Mouse (Mus musculus) lung, embryonic 16.5 days (tissue): ENCODE measurements around the gene Tifa. TPM values are rescaled to one million over a fixed set of nuclear protein-coding genes. Genes with fewer than 3 reads are reported as not detected.
A peak's percentile ranks its signal among the peaks of the same experiment; 100 is the strongest.
"Not testable (repeated sequence)": the region's sequence is repeated elsewhere in the genome, so short reads cannot be mapped to it uniquely, and the experiment has no call there.

Experiments used
- ATAC-seq: fragments of 200-750 bp; cut with Nextera tagmentation; 2 replicates; pipeline ENCODE4 v1.8.0; 2017; ENCODE audit warnings: low read depth, mild to moderate bottlenecking, moderate library complexity
- H3K27ac ChIP-seq: fragments of 300-500 bp; sonication (generic); 2 replicates; pipeline ENCODE4 v1.5.1; 2014; ENCODE audit warnings: mild to moderate bottlenecking, control low read depth, low read length
- H3K27me3 ChIP-seq: fragments of 300-500 bp; sonication (generic); 2 replicates; pipeline ENCODE4 v1.6.1; 2014; ENCODE audit warnings: low read depth, low read length, mixed read lengths; ENCODE audit not compliant: control insufficient read depth, insufficient read depth
- H3K36me3 ChIP-seq: fragments of 300-500 bp; sonication (generic); 2 replicates; pipeline ENCODE4 v1.6.1; 2014; ENCODE audit warnings: low read length; ENCODE audit not compliant: control insufficient read depth, insufficient read depth
- H3K4me1 ChIP-seq: fragments of 300-500 bp; sonication (generic); replicated peaks from 2 replicates; pipeline ENCODE4 v1.6.1; 2014; ENCODE audit warnings: low read length, mixed read lengths; ENCODE audit not compliant: control insufficient read depth, insufficient read depth
- H3K4me2 ChIP-seq: fragments of 300-500 bp; sonication (generic); 2 replicates; pipeline ENCODE4 v1.6.1; 2014; ENCODE audit warnings: low read depth, low read length, control low read depth
- H3K4me3 ChIP-seq: fragments of 300-500 bp; sonication (generic); 2 replicates; pipeline ENCODE4 v1.5.1; 2014; ENCODE audit warnings: mild to moderate bottlenecking, low read length, control low read depth
- H3K9ac ChIP-seq: fragments of 300-500 bp; sonication (generic); 2 replicates; pipeline ENCODE4 v1.6.1; 2014; ENCODE audit warnings: low read length, control low read depth
- H3K9me3 ChIP-seq: fragments of 300-500 bp; sonication (generic); 2 replicates; pipeline ENCODE4 v1.6.1; 2016; ENCODE audit warnings: low read length; ENCODE audit not compliant: control insufficient read depth
- WGBS: fragments of 180-500 bp; shearing (Covaris S2); extraction: QIAGEN DNeasy Blood & Tissue Kit; methylation state at CpG from one replicate; pipeline ENCODE4 v1.1.7; 2014; 5-methylcytosine and 5-hydroxymethylcytosine counted together
- polyA plus RNA-seq: library from polyadenylated mRNA; unstranded; fragments of >200 nt; fragmentation: Nextera tagmentation; extraction: Ambion mirVana; gene quantifications from 2 replicates; pipeline ENCODE4 v1.2.1, GENCODE M21; 2015

The Tifa gene
- polyA plus RNA-seq, 1 experiment from 2014 or later = 6.3 TPM

- no peaks in the 10 kb centered on the region for H3K36me3 ChIP-seq
- peak; percentile 87 for ATAC-seq
- H3K9me3 ChIP-seq = no peaks in the 10 kb centered on the region
- no peaks in the 10 kb centered on the region for H3K4me1 ChIP-seq
- no peaks in the 10 kb centered on the region for H3K27me3 ChIP-seq
- H3K27ac ChIP-seq = peak within 1 kb of the TSS; percentile 59
- WGBS = under 1% methylated on average over 24 of the region's 24 CpGs
- peak within 1 kb of the TSS; percentile 75 for H3K4me2 ChIP-seq
- H3K9ac ChIP-seq = peak within 1 kb of the TSS; percentile 62
- H3K4me3 ChIP-seq = peak within 1 kb of the TSS; percentile 60
Measured at GRCm38 (mm10) chr3:127780021-127780644, 9.5 kb upstream of the Tifa start, which contains the start of gene Alpk1. Alpk1 (minus strand) TSS chr3:127780527.

GRCm38 (mm10) chr3:127780921-127781320 lies 8.7 kb upstream of the Tifa start:
- H3K36me3 ChIP-seq = no peaks in the 10 kb centered on the region
- no peaks in the 10 kb centered on the region for H3K27me3 ChIP-seq
- no peaks in the 10 kb centered on the region for H3K4me1 ChIP-seq
- no peak overlapping the region for H3K4me3 ChIP-seq
- no peak overlapping the region for H3K9ac ChIP-seq
- no peak for ATAC-seq
- no peak overlapping the region for H3K27ac ChIP-seq
- H3K4me2 ChIP-seq = no peak overlapping the region
- 86% methylated on average over 9 of the region's 9 CpGs for WGBS
- H3K9me3 ChIP-seq = no peaks in the 10 kb centered on the region

- no peak for ATAC-seq
- no peaks in the 10 kb centered on the region for H3K27me3 ChIP-seq
- H3K9me3 ChIP-seq = no peaks in the 10 kb centered on the region
- no peak overlapping the region for H3K27ac ChIP-seq
- H3K9ac ChIP-seq = no peak overlapping the region
- H3K4me3 ChIP-seq = no peak overlapping the region
- no peak overlapping the region for H3K4me2 ChIP-seq
- H3K4me1 ChIP-seq = no peaks in the 10 kb centered on the region
- WGBS = 53% methylated on average over 6 of the region's 6 CpGs
- no peaks in the 10 kb centered on the region for H3K36me3 ChIP-seq
Measured at GRCm38 (mm10) chr3:127782921-127783320, 6.7 kb upstream of the Tifa start.

GRCm38 (mm10) chr3:127783680-127784079 lies 5.9 kb upstream of the Tifa start:
- ATAC-seq, H3K9ac ChIP-seq, H3K36me3 ChIP-seq, H3K27me3 ChIP-seq, H3K4me1 ChIP-seq, H3K4me2 ChIP-seq, H3K9me3 ChIP-seq, H3K4me3 ChIP-seq, H3K27ac ChIP-seq: not testable (repeated sequence)
- WGBS = 97% methylated on average over 8 of the region's 8 CpGs

GRCm38 (mm10) chr3:127787032-127787431 lies 2.6 kb upstream of the Tifa start:
- no peak overlapping the region for H3K9ac ChIP-seq
- no peaks in the 10 kb centered on the region for H3K9me3 ChIP-seq
- ATAC-seq = no peak
- no peaks in the 10 kb centered on the region for H3K36me3 ChIP-seq
- no peak overlapping the region for H3K4me3 ChIP-seq
- peaks cover 6% of the 10 kb centered on the region for H3K4me1 ChIP-seq
- H3K4me2 ChIP-seq = no peak overlapping the region
- no peak overlapping the region for H3K27ac ChIP-seq
- H3K27me3 ChIP-seq = peaks cover 8% of the 10 kb centered on the region; the same call in 1 of the 2 replicates

- no peak overlapping the region for H3K4me2 ChIP-seq
- H3K4me3 ChIP-seq = no peak overlapping the region
- H3K9me3 ChIP-seq = no peaks in the 10 kb centered on the region
- no peak for ATAC-seq
- no peak overlapping the region for H3K27ac ChIP-seq
- H3K4me1 ChIP-seq = peaks cover 6% of the 10 kb centered on the region
- no peak overlapping the region for H3K9ac ChIP-seq
- no peaks in the 10 kb centered on the region for H3K36me3 ChIP-seq
- WGBS = 47% methylated on average over 7 of the region's 7 CpGs
- peaks cover 8% of the 10 kb centered on the region; the same call in 1 of the 2 replicates for H3K27me3 ChIP-seq
Measured at GRCm38 (mm10) chr3:127788038-127788437, 1.6 kb upstream of the Tifa start.

- Histone ChIP-seq H3K9me3 (no peaks in the 10 kb centered on the region), H3K4me2 (peak overlapping the region; percentile 96; the same call in 1 of the 2 replicates), H3K27me3 (peaks cover 8% of the 10 kb centered on the region; the same call in 1 of the 2 replicates), H3K36me3 (no peaks in the 10 kb centered on the region), H3K27ac (no peak overlapping the region), H3K4me3 (no peak overlapping the region), H3K9ac (no peak overlapping the region), H3K4me1 (peaks cover 6% of the 10 kb centered on the region)
- WGBS = 22% methylated on average over 8 of the region's 8 CpGs
- no peak for ATAC-seq
Measured at GRCm38 (mm10) chr3:127788919-127789318, 686 bp upstream of the Tifa start.

GRCm38 (mm10) chr3:127790234-127791055 lies 840 bp downstream of the Tifa start:
- ATAC-seq = peak; percentile 81
- peak overlapping the region; percentile 15; the same call in 1 of the 2 replicates for H3K27ac ChIP-seq
- H3K36me3 ChIP-seq = no peaks in the 10 kb centered on the region
- peak overlapping the region; percentile 96 for H3K4me2 ChIP-seq
- peak overlapping the region; percentile 61 for H3K4me3 ChIP-seq
- WGBS = under 1% methylated on average over 34 of the region's 36 CpGs
- H3K4me1 ChIP-seq = peaks cover 6% of the 10 kb centered on the region
- peaks cover 8% of the 10 kb centered on the region; the same call in 1 of the 2 replicates for H3K27me3 ChIP-seq
- H3K9me3 ChIP-seq = no peaks in the 10 kb centered on the region
- H3K9ac ChIP-seq = peak overlapping the region; percentile 66

GRCm38 (mm10) chr3:127791056-127791483 lies 1.5 kb downstream of the Tifa start:
- Histone ChIP-seq H3K9me3 (peaks cover 2% of the 10 kb centered on the region; the same call in 1 of the 2 replicates), H3K4me2 (peak overlapping the region; percentile 96), H3K9ac (peak overlapping the region; percentile 66), H3K36me3 (no peaks in the 10 kb centered on the region), H3K27ac (peak overlapping the region; percentile 15; the same call in 1 of the 2 replicates), H3K4me1 (peaks cover 6% of the 10 kb centered on the region), H3K27me3 (peaks cover 8% of the 10 kb centered on the region; the same call in 1 of the 2 replicates), H3K4me3 (peak overlapping the region; percentile 61)
- 1% methylated on average over 15 of the region's 15 CpGs for WGBS
- ATAC-seq = no peak
